Mouse (Mus musculus) heart, postnatal 10 days (tissue): ENCODE data around the gene Cxcl12. TPM values are rescaled to one million over a fixed set of nuclear protein-coding genes. Genes with fewer than 3 reads are reported as not detected.

ENCODE experiments used
- DNase-seq, 2 experiments: peaks; one replicate each; pipeline ENCODE4 v3.0.0; 2021
- intact Hi-C: fragments of 180-260 bp; cut with DNase I; formaldehyde crosslinking; loops from one replicate; pipeline ENCODE4 v1.15.1; 2025
- total RNA-seq, 2 experiments: library from RNA; stranded (reverse); gene quantifications; 2 replicates each; pipeline ENCODE4 v1.2.3; 2021

The Cxcl12 gene
- total RNA-seq, 2 experiments from 2014 or later = 147 to 151 TPM

DNA sequence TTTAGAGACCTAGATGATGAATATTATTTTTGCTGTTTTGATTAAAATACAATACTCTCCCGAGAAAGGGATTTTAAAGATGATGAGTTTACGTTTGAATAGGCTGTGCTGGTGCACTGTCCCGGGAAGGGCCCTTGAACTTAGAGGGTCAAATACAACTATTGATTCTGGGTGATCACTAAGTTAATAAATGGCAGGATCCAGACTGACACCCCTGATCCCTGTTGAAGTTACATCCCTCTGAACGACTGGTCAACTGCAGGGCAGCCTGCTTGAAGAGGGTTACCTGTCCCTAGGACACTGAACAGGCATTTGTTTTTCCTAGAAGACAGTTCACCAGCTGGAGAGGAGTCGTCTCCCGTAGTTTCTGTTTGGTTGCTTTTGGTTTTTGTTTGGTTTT lies 4.0 kb downstream of the Cxcl12 start:
- intact Hi-C loops = loop anchor here (5.0 to 10.0 kb wide), 5 partner anchors 245 to 505 kb away; no protein-coding TSS in a partner anchor
- no peak for DNase-seq

DNA sequence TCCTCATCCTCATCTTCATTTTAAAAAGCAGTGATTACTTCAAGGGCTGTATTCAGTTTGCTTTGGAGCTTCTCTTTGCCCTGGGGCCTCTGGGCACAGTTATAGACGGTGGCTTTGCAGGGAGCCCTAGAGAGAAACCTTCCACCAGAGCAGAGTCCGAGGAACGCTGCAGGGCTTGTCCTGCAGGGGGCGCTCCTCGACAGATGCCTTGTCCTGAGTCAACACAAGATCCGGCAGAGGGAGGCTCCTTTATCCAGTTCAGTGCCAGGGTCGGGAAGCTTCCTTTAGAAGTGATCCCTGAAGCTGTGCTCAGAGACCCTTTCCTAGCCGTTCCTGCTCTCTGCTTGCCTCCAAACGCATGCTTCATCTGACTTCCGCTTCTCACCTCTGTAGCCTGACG lies 5.5 kb downstream of the Cxcl12 start:
- DNase-seq = peak; percentile 86 to 92
- intact Hi-C loops = loop anchor here (1.0 to 10.0 kb wide), 6 partner anchors 155 to 503 kb away; no protein-coding TSS in a partner anchor

DNA sequence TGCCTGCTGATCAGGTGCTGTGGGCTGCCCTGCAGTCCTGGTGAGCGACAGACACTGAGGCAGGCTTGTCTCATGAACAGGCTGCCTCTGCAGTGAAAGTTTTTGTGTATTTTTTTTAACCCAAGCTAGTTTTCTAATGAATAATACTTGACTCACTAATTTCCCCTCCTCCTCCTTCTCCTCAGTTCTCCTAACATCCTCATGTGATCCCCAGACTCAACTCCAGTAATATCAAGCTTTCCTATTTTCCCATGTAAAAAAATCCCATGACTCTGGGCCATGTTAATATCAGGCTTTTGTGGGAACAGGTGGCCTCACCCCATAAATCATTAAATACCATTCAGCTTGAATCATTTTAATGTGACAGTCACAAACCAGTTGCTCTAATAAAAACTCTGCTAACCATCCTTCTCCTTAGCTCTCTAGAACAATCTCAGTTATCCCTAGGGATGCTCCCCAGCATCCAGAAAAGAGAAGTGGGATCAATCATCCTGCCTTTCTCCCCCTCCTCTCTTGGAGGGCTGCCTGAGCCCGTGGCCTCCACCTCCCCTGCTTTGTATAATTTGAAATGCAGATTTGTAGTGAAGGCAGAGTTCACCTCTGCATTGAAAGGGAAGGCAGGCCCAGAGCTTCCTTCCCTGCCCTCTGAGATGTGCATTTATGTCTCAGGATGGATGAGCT lies 6.9 kb downstream of the Cxcl12 start:
- intact Hi-C loops = loop anchor here (10.0 kb wide), 1 partner anchor 370 kb away; no protein-coding TSS in a partner anchor
- no peak for DNase-seq

DNA sequence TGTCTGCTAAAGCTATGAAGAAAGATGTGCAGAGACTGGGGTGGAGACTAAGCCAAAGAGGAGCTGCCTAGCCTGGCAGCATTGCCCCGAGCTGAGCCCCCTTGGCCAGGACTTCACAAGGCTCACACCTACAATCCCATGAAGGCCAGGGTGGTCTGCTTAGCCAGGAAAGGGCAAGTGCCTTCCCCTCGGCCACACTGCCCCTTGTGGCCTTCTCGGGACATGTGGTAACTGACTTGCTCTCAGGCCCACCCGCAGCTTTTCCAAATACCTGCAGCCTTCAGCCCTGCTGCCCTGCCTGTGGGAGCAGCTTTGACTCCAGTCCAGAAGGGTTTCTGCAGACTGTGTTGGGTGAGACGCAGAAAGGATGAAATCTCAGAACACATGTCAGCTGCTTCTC lies 8.1 kb downstream of the Cxcl12 start:
- DNase-seq = no peak
- intact Hi-C loops = loop anchor here (10.0 kb wide), 1 partner anchor 368 kb away; no protein-coding TSS in a partner anchor

DNA sequence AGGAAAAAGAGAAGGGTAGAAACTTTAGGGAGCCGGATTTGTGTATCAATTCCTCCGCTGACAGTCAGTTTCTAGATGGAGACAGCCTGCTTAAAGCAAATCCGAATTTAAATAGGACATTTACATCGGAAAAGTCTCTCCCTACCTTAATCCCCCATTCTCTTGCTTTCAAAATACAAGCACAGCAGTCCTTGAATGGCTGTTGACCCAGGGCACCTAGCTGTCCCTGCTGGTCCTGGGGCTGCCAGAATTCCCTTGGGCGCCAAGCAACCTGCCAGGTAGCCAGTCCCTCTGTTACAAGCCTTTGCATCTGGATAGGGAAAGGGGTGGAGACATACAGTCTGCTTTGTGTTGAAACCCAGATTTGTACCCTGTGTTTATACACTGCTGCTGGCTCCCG lies 12.0 kb downstream of the Cxcl12 start:
- no peak for DNase-seq
- intact Hi-C loops = no loop called here

DNA sequence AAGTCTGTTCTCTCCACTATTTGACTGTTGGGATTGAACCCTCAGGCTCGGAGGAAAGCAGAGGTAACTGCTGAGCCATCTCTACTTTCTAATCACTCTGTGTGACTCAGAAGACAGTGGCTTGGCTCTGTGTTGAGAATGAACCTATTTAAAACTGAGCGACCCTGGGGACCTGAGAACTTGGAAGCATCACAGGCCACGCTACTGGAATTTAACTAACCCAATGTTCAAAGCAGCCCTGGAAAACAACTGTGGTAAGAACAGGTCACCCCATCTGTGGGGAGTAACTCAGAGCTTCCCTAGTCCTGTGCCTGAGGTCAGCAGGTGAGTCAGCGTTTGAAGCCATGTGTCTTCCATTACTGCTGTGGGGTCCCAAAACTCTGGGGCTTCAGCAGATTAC lies 17.0 kb downstream of the Cxcl12 start:
- intact Hi-C loops = no loop called here
- DNase-seq = no peak

DNA sequence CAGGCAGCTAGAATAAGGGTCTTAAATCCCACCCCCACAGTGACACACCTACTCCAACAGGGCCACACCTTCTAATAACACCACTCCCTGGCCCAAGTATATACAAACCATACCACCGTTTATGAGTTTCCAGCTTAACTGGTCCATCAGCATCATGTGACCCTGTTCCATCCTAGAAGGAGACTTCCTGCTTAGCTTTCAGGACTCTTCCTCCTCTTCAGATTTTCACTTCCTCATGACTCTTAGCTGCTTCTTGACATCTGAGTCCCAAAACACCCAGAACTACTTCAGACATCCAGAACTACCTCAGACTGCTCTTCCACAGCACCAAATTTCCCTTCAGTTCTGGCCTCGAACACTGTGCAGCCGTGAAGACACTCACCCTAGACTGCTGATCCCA lies 22.1 kb downstream of the Cxcl12 start:
- intact Hi-C loops = no loop called here

DNA sequence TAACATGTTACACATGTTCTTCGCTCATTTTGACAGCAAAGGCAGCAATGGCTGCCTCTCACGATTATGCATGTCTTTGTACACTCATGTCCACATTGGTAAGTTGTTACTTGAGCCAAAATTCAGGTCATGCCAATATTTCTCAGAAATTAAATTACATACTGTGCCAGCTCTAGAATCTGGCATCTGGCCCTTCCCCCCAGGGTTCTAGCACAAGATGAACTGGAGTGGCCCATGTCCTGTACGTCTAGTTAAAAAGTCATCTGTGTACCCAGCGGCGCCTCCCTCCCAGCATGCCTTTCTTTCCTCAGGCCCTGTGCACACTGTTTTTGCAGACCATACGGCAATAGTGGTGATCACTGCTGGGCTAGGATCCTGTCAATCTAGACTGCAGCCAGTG lies 23.4 kb downstream of the Cxcl12 start:
- intact Hi-C loops = no loop called here
- no peak for DNase-seq

More for the DNA sequence above, 22.1 kb downstream of the Cxcl12 start:
- DNase-seq = no peak

DNA sequence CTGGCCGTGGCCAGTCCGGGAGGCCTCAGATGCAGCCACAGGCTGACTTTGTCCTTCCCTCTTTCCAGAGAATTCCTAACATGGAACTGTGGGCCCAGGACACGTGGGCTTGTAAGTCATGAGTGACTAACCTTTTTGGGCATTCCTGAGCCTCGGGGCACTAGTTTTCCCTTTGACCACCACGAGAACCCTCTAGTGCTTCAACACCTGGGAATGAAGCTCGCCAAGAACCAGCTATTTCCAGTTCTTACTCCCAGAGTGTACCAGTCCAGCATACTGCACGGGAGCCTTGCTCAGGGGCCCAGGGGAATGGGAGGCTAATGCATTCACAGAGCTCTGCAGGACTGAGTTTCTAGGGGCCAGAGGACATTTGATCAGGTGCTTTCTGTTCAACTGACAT lies 24.3 kb downstream of the Cxcl12 start:
- intact Hi-C loops = no loop called here
- no peak for DNase-seq

DNA sequence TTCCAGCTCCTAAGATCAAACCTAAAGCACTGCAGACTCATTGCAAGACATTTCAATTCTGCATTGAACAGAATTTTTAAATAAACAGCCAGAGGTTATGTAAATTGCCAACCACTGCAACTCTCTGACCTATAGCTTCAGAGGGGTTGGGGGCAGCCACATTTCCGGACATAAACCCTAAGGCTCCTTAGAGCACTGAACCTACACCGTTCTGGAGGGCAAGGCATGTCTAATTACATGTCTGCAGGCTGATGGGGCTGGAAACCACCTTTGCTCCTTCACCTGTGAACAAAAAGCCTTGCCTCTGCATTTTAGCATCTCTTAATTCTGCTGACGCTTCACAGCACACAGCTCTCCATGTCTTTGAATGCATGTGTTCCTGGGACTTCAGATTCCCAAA lies 26.9 kb downstream of the Cxcl12 start:
- intact Hi-C loops = no loop called here
- DNase-seq = no peak

DNA sequence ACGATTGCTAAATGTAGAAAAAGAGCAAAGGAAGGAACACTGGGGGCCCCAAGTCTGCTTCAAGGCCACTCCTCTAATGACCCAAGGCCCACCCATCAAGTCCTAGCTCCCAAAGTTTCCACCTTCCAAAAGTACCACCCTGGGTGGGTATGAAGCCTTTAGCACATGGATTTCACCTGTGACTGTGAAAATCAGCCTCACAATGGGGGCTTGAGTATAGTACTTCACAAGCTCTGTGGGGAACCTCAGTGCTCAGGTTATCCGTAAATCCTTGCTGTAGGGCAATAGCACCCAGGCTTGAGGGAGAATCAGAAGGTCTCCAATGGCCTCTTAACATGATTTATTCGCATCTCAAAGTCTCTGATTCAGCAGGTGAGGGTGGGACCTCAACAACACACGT lies 30.5 kb downstream of the Cxcl12 start:
- intact Hi-C loops = no loop called here
- DNase-seq = no peak

DNA sequence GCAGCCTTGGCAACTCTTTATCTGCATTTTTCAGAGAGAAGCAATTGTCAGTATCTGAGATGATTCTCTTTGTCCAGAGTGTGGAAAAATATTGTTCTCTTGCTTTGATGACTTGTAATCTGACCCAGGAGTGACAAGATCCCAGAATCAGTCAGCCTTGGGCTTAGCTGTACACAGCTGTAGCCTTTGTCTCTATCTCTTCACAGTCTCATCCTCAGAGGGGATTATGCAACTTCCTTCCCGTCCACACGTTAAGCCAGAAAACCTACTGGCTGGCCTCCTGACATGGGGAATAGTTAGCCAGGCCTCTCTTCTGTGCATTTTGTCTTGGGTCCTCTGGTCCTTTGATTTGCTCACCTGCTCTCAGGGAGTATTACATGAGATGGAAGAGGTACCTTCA lies 31.4 kb downstream of the Cxcl12 start:
- no peak for DNase-seq

DNA sequence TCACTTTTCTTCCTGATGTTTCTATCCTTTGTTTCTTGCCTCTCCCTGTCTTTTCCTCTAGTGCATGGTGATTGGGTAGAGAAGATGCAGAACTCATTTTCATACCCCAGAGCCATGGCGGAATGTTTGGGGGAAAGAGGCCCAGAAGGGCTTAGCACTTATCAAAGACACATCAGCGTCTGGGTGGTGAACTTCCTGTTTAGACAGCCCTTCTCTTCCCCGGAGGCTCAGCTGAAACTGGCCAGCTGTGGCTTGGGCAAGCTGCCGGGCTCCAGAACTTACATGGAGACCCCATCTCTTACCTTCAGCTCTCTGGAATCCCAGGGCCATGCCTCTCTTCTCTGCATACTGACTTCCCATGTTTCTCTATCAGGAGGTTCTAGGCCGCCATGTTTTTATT lies 32.6 kb downstream of the Cxcl12 start:
- no peak for DNase-seq
- intact Hi-C loops = no loop called here

More for the DNA sequence above, 31.4 kb downstream of the Cxcl12 start:
- intact Hi-C loops = no loop called here

DNA sequence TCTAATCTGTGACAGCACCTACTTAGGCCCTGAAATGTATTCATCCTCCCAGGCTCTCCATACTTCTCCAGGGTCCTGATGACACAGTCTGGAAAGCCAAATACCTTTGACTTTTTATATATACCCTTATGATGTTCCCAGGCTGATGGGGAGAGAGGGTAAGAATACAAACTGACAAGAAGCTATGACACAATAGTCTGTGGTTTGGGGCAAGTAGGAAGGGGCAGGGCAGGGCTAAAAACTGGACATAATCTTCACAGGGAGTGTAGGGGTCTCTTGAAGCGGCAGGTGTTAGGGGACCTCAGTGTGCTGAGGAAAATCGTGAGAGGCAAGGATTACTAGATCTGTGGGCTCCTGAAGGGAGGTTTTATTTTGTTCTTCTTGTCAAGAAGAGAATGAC lies 33.1 kb downstream of the Cxcl12 start:
- intact Hi-C loops = no loop called here

DNA sequence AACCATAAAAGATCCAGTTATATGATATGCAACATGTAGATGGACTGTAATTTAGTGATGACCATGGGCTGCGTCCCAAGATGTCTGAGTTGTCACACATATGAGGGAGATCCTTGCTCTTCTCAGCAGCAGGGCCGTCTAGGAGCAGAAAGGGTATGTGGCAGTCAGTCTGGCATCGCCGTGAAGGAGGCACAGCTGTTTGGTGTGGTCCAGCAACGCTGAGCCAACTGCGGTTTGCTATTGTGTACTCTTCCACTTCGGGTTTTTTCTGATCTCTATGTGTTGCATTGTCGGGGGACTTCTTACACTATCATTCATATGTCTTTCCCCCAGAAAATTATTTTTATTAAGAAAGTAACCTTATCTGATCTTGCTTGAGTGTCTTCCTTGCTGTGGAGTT lies 33.5 kb downstream of the Cxcl12 start:
- intact Hi-C loops = no loop called here
- DNase-seq = no peak

More for the DNA sequence above, 33.1 kb downstream of the Cxcl12 start:
- no peak for DNase-seq

DNA sequence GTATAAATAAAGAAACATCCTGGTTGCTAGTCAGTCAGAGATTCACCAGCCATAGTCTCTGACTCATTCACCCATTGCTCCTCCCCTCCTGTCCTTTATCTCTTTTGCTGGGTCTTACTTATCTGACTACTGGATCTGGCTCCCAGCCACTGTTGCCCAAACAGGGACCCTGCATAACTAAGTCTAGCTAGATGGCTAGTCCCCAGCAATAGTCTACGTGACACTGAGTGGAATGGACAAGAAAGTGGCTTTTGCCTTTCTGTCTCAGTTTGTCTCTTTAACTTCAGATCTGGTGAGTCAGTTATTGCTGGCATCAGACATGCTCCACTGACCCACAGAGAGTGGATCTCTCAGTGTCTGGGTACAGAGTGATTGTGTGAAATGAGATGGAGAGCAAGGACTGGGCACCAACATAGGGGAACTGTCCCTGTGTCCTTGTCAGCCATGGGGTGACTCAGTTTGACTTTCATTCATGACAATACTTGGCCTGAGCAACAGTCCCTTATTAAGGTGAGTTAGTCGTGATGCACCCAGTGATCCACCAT lies 34.6 kb downstream of the Cxcl12 start:
- intact Hi-C loops = no loop called here
- DNase-seq = no peak

DNA sequence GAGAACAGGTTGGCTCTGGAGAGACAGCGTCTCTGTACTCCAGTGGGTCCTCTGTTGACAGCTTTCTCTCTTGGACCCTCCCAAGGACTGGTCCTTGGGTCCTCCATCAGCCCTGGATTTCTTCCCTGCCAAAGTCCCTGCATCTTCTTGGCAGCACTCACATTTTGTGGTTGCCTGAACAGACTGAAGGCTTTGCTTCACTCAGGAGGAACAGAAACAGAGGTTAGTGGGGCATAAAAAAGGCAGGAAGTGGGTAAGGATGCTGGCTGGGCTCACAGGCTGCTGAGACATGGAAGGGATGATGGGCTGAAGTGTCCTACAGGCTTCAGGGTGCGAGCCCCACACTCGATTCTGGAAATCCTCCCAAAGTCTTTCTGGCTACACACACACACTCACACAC lies 35.8 kb downstream of the Cxcl12 start:
- intact Hi-C loops = no loop called here
- DNase-seq = no peak

DNA sequence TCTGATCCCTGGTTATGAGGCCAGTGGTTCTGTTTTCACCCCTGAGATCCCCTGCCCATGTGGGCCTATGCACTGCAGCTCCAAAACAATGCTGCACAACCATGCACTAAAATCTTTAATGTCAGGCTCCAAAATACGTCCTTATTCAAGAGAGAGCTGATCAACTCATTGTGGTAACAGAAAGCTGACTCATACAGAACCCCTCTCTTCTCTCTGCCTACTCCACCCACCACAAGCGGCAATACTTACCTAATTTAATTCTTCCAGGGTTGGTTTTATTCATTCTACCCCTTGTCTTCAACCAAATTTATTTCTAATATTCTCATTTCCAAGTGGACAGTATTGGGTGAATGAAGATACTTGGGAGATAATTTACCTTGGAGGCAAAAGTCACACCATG lies 38.5 kb downstream of the Cxcl12 start:
- intact Hi-C loops = no loop called here
- DNase-seq = no peak

DNA sequence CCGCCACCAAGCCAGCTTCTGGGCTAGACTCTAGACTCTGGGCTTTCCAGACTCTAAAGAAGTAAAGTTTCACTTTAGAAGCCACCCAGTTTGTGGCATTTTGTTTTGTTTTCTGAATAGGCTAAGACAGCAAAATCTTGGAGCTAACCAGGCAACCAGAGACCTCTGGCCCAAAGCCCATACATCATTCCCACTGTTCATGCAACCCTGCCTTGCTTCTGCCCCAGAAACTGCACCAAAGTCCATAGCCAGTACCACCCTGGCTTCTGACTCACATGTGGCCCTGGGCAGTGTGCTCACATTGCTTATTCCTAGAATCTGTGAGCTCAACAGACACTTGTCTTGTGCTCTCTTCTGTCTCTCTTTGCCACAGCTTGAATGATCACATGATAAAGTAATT lies 39.0 kb downstream of the Cxcl12 start:
- no peak for DNase-seq
- intact Hi-C loops = no loop called here

DNA sequence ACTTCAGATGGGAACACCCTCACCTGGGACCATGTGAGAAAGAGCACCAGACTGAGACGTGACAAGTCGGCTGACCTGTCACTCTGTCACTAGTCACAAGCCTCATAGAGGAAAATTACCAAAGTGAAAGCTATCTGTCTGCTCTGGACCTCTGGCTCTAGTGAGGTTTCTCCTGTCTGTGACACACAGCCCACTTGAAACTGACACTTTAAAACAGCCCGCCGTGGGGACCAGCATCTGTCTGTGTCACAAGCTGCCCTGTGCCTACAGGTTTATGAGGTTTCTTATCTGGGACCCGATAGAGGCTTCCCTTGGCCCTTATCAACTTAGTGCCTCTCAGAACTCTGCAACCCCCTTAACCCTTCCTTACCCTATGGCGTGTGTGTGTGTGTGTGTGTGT lies 41.8 kb downstream of the Cxcl12 start:
- intact Hi-C loops = no loop called here
- peak in 1 of 2 experiments; percentile 3 for DNase-seq

DNA sequence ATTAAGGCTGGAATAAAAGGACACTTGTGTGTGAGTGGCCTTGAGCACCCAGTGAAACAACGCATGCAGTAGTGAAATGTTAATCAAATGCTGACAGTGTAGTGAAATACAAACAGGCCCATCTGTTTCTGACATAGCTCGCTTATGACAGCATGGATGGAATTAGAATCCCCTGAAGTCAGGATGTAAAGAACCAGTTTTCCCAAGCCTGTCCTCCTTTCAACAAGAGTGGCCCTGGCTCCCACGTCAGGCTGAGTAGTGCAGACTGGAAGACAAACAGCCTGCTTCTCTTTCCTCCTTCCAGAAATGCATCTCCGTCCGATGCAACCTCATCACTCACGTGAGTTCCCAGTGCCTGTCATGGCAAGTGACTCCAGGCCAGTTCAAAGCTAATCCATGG lies 42.2 kb downstream of the Cxcl12 start:
- intact Hi-C loops = no loop called here
- DNase-seq = no peak

DNA sequence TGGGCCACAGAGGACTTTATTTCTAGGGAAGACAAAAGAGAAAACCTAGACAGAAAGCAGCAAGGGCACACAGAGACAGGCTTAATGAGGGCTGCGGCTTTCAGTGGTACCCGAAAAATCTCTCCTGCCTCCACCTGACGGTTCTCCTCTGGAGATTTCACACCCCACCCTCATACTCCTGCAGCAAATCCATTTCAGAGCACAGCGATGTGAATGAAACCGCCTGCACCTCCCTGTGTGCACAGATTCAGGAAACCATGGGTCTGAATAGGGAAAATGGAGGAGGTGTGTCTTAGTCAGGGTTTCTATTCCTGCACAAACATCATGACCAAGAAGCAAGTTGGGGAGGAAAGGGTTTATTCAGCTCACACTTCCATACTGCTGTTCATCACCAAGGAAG lies 46.2 kb downstream of the Cxcl12 start:
- intact Hi-C loops = no loop called here

More for the DNA sequence above, 46.2 kb downstream of the Cxcl12 start:
- no peak for DNase-seq
